Mouse (Mus musculus) Patski (cell line): ENCODE measurements at regions not wholly inside any gene's neighbourhood (a gene's known extent, or its start where the extent isn't known, plus 50 kb on each side); places are given as distances from the start of the nearest gene placed in this dataset.

Experiments used
- ATAC-seq: fragments of 100-300 bp; one replicate; pipeline ENCODE4 v1.8.0; 2021
- CTCF ChIA-PET: fragments of 350-600 bp; sonication (Branson Sonifier 250); formaldehyde crosslinking; loops from one replicate; lab custom pipeline; 2022; ENCODE audit warnings: inconsistent platforms; lab: Charles Lee
- POLR2A ChIA-PET: fragments of 350-600 bp; sonication (Branson Sonifier 250); formaldehyde crosslinking; loops from one replicate; lab custom pipeline; 2022; ENCODE audit warnings: antibody characterized with exemption, inconsistent platforms; lab: Charles Lee
- DNase-seq: peaks from one replicate; pipeline ENCODE4 v3.0.0-alpha.2; 2011; ENCODE audit warnings: low read depth, low spot score
- H3K27me3 ChIP-seq: fragments of 371-371 bp; one replicate; pipeline ENCODE4 v1.5.1; 2021
- CTCF ChIP-seq: fragments of 100-300 bp; IDR thresholded peaks from one replicate; pipeline ENCODE4 v1.5.1; 2021
- in situ Hi-C: fragments of 300-500 bp; cut with MboI; formaldehyde crosslinking; loops from 3 replicates; pipeline ENCODE4 v1.11.1; 2018; ENCODE audit warnings: low pct_unique_long_range_greater_than_20kb, mixed read lengths

DNA sequence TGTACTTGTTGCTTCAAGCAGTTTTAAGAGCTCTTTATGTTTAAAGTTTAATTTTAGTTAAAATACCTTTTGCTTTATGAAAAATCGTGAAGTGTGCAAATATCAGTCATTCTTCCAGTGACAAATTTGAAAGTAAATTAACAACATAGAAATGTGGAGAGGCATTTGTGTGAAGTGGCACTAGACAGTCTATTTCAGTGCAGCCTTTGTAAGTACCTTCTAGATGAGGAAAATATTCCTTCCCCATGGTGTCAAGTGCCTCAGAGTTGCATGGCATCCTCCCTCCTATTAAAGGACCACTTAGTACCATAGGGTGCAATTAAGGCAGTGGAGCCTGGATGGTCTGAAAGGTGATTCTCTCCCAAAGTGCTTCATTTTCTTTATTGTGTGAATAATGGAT lies 64.6 kb upstream of the Gm8797 start:
- DNase-seq (no peak), ATAC-seq (no peak)
- CTCF ChIA-PET, result no interaction called here
- H3K27me3 ChIP-seq, result peaks cover 10% of the 10 kb centered on the region
- in situ Hi-C loops, result no loop called here
- POLR2A ChIA-PET, result interaction anchor here (0.8 kb wide), 1 partner anchor 11 kb away, joined by 3 read pairs; no protein-coding TSS in a partner anchor
- TF ChIP-seq CTCF, result no peak

DNA sequence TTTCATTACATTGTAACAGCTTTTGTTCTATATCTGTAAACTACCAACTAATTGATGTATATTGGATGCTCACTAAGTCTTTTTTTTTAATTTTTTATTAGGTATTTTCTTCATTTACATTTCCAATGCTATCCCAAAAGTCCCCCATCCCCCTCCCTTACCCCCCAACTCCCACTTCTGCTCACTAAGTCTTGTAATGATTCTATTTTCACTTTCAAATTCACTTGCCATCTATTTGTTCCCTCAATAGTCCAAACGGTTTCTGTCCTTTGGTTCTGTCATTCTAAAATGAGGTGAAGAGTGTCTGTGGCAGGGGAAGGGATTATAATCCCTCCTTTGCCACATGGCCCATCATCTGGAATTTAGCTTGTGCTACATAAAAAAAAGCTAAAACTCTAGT lies 51.1 kb upstream of the Gm8797 start:
- DNase-seq, result no peak
- no peak for TF ChIP-seq CTCF
- POLR2A ChIA-PET, result no interaction called here
- CTCF ChIA-PET, result no interaction called here
- ATAC-seq, result no peak
- no peaks in the 10 kb centered on the region for H3K27me3 ChIP-seq
- in situ Hi-C loops, result no loop called here
